ENCODE assay signal across 27 mouse cellular contexts in the genomic region with DNA sequence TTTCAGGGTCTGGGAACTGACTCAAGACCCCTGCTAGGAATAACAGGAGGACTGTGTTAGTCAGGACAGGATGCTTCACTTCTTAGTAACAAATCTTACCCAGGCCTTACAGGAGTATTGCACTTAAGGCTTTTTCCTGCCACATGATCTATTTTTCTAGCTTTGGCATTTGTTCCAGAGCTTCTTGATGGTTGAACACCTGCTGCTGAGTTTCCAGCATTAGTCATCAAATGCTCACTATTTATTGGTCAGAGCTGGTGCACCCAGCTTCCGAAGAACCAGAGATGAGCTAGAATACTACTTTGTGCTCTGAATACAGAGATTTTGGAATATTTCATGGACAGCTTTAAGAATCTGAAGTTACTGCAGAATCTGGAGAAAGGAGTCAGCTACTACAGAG. TPM values are rescaled to one million over a fixed set of nuclear protein-coding genes. Genes with fewer than 3 reads are reported as not detected.
"Had no signal": no experiment of that assay in that cellular context is flagged by ENCODE, and none has a peak within 500 bp of the region (broad histone marks: within the 10 kb centered on the region; RNA-seq: fewer than 3 reads in every experiment).

No protein-coding gene starts in this region.

- DNase-seq: gastrocnemius, postnatal 14 days; gastrocnemius, postnatal 36 days; heart, adult 11 months; heart, adult 2 months; heart, postnatal 14 days; heart, postnatal 36 days; kidney, adult 11 months; kidney, adult 2 months; kidney, adult 9 months; kidney, postnatal 14 days; kidney, postnatal 36 days; layer of hippocampus, postnatal 36 days; left cerebral cortex, postnatal 4 days; lung, adult 18-20 months had no signal

- ATAC-seq: hindbrain, postnatal 0 days; intestine, embryonic 16.5 days; liver, embryonic 12.5 days had no signal

RNA-seq across cellular contexts. Expression of a gene that starts 21.1 kb away (rescaled TPM):
- total RNA-seq: gastrocnemius, adult 8-10 months; gastrocnemius, postnatal 14 days; gastrocnemius, postnatal 36 days; heart, adult 2 months; heart, postnatal 14 days; heart, postnatal 36 days; hematopoietic stem cell, adult 5-6 weeks; hindbrain, postnatal 0 days; layer of hippocampus, adult 18-20 months; layer of hippocampus, adult 8-10 months; layer of hippocampus, postnatal 10 days; layer of hippocampus, postnatal 36 days; left cerebral cortex, adult 18-20 months; left cerebral cortex, adult 8-10 months; left cerebral cortex, postnatal 10 days; left cerebral cortex, postnatal 25 days; left cerebral cortex, postnatal 4 days; liver, adult 2 months had no signal
